Mouse (Mus musculus): ENCODE data around the gene Slc41a2. TPM values are rescaled to one million over a fixed set of nuclear protein-coding genes. Genes with fewer than 3 reads are reported as not detected.
A peak's percentile ranks its signal among the peaks of the same experiment; 100 is the strongest.
"Not testable (repeated sequence)": the region's sequence is repeated elsewhere in the genome, so short reads cannot be mapped to it uniquely, and the experiment has no call there.

Gene Slc41a2
- polyA plus RNA-seq, 1 experiment from 2014 or later, result 0.25 TPM

DNA sequence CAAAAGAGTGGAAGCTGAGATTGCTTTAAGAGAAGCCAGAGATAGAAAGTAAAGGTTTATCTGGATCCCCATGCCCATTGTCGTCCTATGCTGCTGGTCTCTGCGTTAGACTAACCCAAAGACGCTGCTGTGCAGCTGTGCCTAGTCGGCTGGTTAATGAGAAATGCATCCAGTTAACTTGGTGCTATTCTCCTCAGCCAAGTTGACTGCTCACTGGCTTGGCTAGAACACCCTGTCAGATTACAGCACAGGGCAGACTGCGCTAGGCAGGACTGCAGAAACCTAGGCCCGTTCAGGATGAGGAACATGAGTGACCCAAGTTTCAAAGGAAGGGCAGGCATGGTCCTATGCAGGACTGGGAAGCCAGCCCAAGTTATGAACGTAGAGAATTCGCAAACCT, 25.8 kb upstream of the Slc41a2 start:
- Histone ChIP-seq H3K9me3 (replicated peaks) (no peaks in the 10 kb centered on the region), H3K27ac (no peak overlapping the region), H3K36me3 (peaks cover 62% of the 10 kb centered on the region), H3K4me1 (peaks cover 10% of the 10 kb centered on the region), H3K27me3 (ENCODE audit: low read depth, poor library complexity, severe bottlenecking) (no peaks in the 10 kb centered on the region), H3K4me3 (no peak overlapping the region)
- WGBS, result 93% methylated on average over 8 of the region's 8 CpGs
- DNase-seq (ENCODE audit: low spot score), result no peak

DNA sequence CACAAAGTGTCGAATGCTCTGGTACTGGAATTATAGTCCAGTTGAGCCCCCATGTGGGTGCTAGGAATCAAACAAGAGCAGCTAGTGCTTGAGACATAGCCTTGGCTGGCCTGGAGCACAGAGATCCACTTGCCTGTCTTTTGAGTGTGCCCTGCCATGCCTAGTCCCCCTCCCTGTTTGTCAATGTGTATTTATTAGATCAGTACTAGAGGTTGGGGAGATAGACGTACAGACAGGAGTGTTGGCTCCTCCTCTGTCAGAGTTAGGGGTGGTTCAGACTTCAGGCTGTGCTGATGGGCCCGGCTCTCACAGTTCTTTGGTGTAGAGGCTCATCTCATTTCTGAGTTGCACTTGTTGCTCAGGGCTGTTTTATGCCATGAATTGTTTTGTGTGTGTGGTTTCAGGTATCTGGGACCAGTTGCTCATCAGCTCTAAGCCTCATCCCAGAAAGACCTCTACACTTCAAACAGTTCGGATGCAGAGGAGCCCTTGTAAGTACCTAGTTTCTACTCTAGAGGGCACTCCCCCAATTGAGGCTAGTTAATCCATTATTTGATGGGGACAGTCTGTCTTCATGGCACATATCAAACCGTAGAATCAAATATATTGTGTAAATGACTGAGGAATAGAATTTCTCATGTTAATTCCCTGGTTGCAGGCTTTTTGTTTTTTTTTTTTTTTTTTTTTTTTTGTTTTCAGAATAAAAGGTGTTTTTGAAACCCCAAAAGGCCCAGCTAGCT, 24.1 kb upstream of the Slc41a2 start:
- H3K9me3 ChIP-seq (replicated peaks), result no peaks in the 10 kb centered on the region
- H3K4me1 ChIP-seq, result peaks cover 10% of the 10 kb centered on the region
- peak overlapping the region; percentile 99 for H3K4me3 ChIP-seq
- no peaks in the 10 kb centered on the region for H3K27me3 ChIP-seq (ENCODE audit: low read depth, poor library complexity, severe bottlenecking)
- H3K27ac ChIP-seq, result no peak overlapping the region
- H3K36me3 ChIP-seq, result peaks cover 46% of the 10 kb centered on the region
- 67% methylated on average over 5 of the region's 5 CpGs for WGBS
- no peak for DNase-seq (ENCODE audit: low spot score)

DNA sequence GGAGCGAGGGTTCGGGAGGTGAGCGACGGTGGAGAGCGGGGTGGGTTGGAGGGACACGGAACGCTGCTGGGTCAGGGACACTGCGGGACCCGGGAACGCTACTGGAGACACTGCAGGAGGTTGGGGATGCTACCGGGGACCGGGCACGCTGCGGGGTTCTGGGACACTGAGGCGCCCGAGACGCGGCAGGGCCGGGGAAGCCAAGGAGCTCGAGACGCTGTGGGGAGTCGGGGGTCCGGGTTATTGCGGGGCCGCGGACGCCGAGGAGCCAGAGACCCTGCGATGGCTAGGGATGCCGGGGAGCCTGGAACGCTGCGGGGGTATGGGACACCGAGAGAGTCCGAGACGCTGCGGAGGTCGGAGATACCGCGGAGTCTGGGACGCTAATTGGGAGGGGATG, 22.7 kb upstream of the Slc41a2 start:
- Histone ChIP-seq H3K9me3 (replicated peaks) (no peaks in the 10 kb centered on the region), H3K4me1 (peaks cover 10% of the 10 kb centered on the region), H3K27ac (peak overlapping the region; percentile 89), H3K27me3 (ENCODE audit: low read depth, poor library complexity, severe bottlenecking) (no peaks in the 10 kb centered on the region), H3K4me3 (peak overlapping the region; percentile 99), H3K36me3 (peaks cover 31% of the 10 kb centered on the region)
- under 1% methylated on average over 40 of the region's 40 CpGs for WGBS
- DNase-seq (ENCODE audit: low spot score), result no peak

DNA sequence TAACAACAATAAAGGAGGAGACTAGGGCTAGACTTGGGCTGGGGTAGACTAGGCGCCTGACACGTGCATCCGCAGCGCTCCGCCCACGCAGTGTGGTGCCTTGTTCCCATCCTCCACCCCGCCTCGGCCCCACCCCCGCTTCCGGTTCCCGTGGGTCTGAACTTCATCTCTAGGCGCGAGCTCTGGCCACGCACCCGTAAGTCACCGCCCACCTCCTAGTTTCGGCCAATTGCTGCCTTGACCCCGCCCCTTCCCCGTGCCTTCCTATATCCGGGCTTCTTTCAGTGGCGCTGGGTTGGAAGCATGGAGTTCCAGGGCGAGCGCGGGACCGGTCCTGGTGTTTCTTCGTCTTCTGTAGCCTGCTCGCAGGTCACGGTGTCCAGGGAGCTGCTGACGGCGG, 22.3 kb upstream of the Slc41a2 start, which contains the start of gene D10Wsu102e:
TSS of gene D10Wsu102e (plus strand) at position 266 of the 400 bp plus-strand sequence.
- peak; percentile 98 for DNase-seq (ENCODE audit: low spot score)
- WGBS, result under 1% methylated on average over 30 of the region's 30 CpGs
- peaks cover 27% of the 10 kb centered on the region for H3K36me3 ChIP-seq
- peak within 1 kb of the TSS; percentile 99 for H3K4me3 ChIP-seq
- no peaks in the 10 kb centered on the region for H3K27me3 ChIP-seq (ENCODE audit: low read depth, poor library complexity, severe bottlenecking)
- peaks cover 10% of the 10 kb centered on the region for H3K4me1 ChIP-seq
- H3K27ac ChIP-seq, result peak within 1 kb of the TSS; percentile 89
- no peaks in the 10 kb centered on the region for H3K9me3 ChIP-seq (replicated peaks)

DNA sequence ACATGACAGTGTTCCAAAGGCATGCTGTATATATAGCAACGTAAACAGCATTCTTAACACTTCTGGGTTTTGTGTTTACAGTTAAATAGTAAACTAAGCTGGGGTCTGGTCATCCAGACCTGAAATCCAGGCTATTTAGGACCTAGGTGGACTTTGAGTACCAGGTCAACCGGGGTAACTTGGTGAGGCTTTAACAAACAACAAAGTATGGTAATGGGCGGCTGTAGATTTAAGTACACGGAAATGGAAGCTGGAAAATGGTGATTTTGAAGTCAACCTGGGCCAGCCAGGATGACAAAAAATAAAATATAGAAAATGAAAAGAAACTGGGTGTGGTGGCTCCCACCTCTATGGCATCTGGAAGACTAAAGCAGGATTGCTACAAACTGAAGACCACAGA, 21.8 kb upstream of the Slc41a2 start:
- DNase-seq (ENCODE audit: low spot score), result no peak
- peak overlapping the region; percentile 99 for H3K4me3 ChIP-seq
- H3K27me3 ChIP-seq (ENCODE audit: low read depth, poor library complexity, severe bottlenecking), result no peaks in the 10 kb centered on the region
- H3K27ac ChIP-seq, result peak overlapping the region; percentile 89
- peaks cover 10% of the 10 kb centered on the region for H3K4me1 ChIP-seq
- H3K36me3 ChIP-seq, result peaks cover 22% of the 10 kb centered on the region
- 78% methylated on average over 4 of the region's 4 CpGs for WGBS
- no peaks in the 10 kb centered on the region for H3K9me3 ChIP-seq (replicated peaks)

DNA sequence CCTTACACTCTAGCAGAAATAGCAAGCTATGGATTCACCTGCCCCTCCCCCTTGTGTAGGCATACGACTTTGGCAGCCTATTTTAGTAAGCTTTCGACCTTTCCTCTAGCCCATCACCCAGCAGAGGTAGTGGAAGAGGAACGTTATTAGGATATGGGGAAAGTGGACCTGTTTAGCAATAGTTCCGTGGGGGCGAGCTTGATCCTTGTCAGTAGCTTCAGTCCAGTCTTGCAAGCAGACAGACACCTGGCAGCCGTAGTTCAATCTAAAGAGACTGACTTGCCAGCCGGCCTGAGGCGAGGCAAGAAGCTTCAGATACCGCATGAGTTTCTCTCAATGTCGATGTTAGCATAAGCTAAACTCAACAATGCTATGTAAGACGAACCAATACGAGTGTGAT, 18.7 kb upstream of the Slc41a2 start:
- no peaks in the 10 kb centered on the region for H3K36me3 ChIP-seq
- no peak overlapping the region for H3K27ac ChIP-seq
- H3K4me3 ChIP-seq, result no peak overlapping the region
- 84% methylated on average over 12 of the region's 12 CpGs for WGBS
- no peaks in the 10 kb centered on the region for H3K9me3 ChIP-seq (replicated peaks)
- H3K27me3 ChIP-seq (ENCODE audit: low read depth, poor library complexity, severe bottlenecking), result no peaks in the 10 kb centered on the region
- H3K4me1 ChIP-seq, result peaks cover 5% of the 10 kb centered on the region
- DNase-seq (ENCODE audit: low spot score), result no peak

DNA sequence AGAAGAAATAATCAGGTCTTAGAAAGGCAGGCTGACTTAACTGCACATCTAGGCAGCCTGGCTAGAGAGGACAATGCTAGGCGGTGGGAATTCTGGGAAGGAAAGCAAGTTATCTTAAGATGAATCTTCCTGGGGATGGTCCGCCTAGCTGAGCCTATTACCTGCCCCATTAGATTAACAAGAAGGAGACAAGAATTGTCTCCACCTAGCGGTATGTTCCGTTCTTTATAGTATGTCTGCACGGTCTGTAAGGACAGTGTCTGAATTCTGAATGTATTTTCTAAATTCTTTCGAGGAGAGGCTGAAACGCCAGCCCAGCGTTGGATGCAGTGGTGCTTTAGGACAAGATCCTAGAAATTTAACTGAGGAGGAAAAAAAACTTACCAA, 16.6 kb upstream of the Slc41a2 start:
- Histone ChIP-seq H3K4me1 (no peaks in the 10 kb centered on the region; the same call in 1 of the 2 replicates), H3K27ac (no peak overlapping the region), H3K4me3 (no peak overlapping the region), H3K9me3 (replicated peaks) (no peaks in the 10 kb centered on the region), H3K36me3 (no peaks in the 10 kb centered on the region), H3K27me3 (ENCODE audit: low read depth, poor library complexity, severe bottlenecking) (no peaks in the 10 kb centered on the region)
- DNase-seq (ENCODE audit: low spot score), result no peak
- 79% methylated on average over 8 of the region's 8 CpGs for WGBS

- Histone ChIP-seq H3K4me3 (no peak overlapping the region), H3K36me3 (no peaks in the 10 kb centered on the region), H3K27me3 (ENCODE audit: low read depth, poor library complexity, severe bottlenecking) (no peaks in the 10 kb centered on the region), H3K27ac (no peak overlapping the region), H3K4me1 (no peaks in the 10 kb centered on the region), H3K9me3 (replicated peaks) (no peaks in the 10 kb centered on the region)
- WGBS, result 61% methylated on average over 14 of the region's 14 CpGs
- DNase-seq (ENCODE audit: low spot score), result no peak
Observed at GRCm38 (mm10) chr10:83353680-83354332, 16.1 kb upstream of the Slc41a2 start.

- H3K4me1 ChIP-seq; DNase-seq (ENCODE audit: low spot score); H3K27me3 ChIP-seq (ENCODE audit: low read depth, poor library complexity, severe bottlenecking); H3K9me3 ChIP-seq (replicated peaks); H3K27ac ChIP-seq; H3K36me3 ChIP-seq; H3K4me3 ChIP-seq: not testable (repeated sequence)
- WGBS, result 84% methylated on average over 4 of the region's 4 CpGs
Observed at GRCm38 (mm10) chr10:83351779-83352178, 14.1 kb upstream of the Slc41a2 start.

DNA sequence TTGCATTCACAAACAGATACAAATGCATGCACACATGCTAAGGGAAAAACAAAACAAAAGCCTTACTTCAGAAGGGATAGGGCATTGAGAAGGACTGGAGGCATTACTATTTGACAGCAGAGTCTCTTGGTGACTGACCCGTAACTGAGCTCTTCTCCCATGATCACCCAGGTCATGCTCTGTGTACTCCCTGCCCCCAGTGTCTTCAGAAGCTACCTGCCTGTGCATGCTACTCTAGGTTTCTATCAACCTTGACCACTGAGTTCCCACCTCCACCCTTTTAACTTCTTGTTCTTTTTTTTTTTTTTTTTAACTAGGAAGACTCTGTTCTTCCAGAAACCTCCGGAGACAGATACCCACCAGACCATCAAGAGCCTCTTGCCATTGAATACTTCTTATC, 13.0 kb upstream of the Slc41a2 start:
- no peaks in the 10 kb centered on the region for H3K36me3 ChIP-seq
- 95% methylated on average over 2 of the region's 2 CpGs for WGBS
- no peak for DNase-seq (ENCODE audit: low spot score)
- H3K27ac ChIP-seq, result no peak overlapping the region
- H3K9me3 ChIP-seq (replicated peaks), result no peaks in the 10 kb centered on the region
- no peak overlapping the region for H3K4me3 ChIP-seq
- H3K27me3 ChIP-seq (ENCODE audit: low read depth, poor library complexity, severe bottlenecking), result no peaks in the 10 kb centered on the region
- no peaks in the 10 kb centered on the region for H3K4me1 ChIP-seq

- Histone ChIP-seq H3K4me3 (no peak overlapping the region), H3K36me3 (no peaks in the 10 kb centered on the region), H3K4me1 (no peaks in the 10 kb centered on the region), H3K9me3 (replicated peaks) (no peaks in the 10 kb centered on the region), H3K27ac (no peak overlapping the region), H3K27me3 (ENCODE audit: low read depth, poor library complexity, severe bottlenecking) (no peaks in the 10 kb centered on the region)
- no peak for DNase-seq (ENCODE audit: low spot score)
- WGBS, result 41% methylated on average over 7 of the region's 7 CpGs
Observed at GRCm38 (mm10) chr10:83347494-83347893, 9.8 kb upstream of the Slc41a2 start.

DNA sequence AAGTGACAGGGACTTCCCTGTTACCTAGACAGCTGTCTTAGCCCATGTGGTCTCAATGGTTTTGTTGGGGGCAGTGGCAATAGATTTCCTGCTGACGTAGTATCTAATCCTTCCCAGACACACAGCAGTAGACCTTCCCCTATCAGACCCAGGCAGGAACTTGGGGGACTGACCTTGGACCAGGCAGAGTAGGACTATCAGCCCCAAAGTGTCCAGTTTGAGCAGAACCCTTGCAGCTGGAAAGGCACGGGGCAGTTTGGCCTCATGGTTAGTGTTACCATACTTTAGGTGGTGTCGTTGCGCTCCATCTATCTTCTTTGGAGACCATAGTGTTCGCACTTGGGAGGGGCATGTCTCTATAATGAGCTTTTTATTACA, 8.7 kb upstream of the Slc41a2 start:
- DNase-seq (ENCODE audit: low spot score), result no peak
- no peak overlapping the region for H3K4me3 ChIP-seq
- no peaks in the 10 kb centered on the region for H3K27me3 ChIP-seq (ENCODE audit: low read depth, poor library complexity, severe bottlenecking)
- no peaks in the 10 kb centered on the region for H3K4me1 ChIP-seq
- H3K9me3 ChIP-seq (replicated peaks), result no peaks in the 10 kb centered on the region
- no peak overlapping the region for H3K27ac ChIP-seq
- H3K36me3 ChIP-seq, result no peaks in the 10 kb centered on the region
- WGBS, result 83% methylated on average over 5 of the region's 5 CpGs

DNA sequence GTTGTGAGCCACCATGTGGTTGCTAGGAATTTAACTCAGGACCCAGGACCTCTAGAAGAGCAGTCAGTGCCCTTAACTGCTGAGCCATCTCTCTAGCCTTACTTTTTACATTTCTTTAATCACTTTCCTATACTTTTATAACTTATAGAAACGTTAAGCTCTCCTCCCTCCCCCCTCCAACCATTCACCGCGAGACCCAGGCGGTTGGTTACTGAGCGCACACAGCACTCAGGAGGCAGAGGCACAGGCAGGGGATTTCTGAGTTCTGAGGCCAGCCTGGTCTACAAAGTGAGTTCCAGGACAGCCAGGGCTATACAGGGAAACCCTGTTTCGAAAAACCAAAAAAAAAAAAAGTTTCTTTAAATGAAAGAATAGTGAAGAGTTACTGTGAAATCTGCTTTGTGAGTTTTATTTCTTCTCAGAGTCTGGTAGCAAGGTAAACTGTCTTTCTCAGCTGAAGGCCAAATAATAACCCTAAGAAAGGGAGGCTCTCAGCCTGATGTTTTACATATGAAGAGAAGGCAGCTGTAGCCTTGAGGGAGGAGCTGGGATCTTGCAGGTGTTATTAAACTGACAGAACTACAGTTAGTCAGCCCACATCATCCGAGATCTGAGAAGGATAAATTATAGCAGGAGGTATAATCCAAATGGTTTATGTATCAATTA, 8.1 kb upstream of the Slc41a2 start:
- Histone ChIP-seq H3K4me3 (no peak overlapping the region), H3K27ac (no peak overlapping the region), H3K9me3 (replicated peaks) (no peaks in the 10 kb centered on the region), H3K4me1 (no peaks in the 10 kb centered on the region), H3K36me3 (no peaks in the 10 kb centered on the region), H3K27me3 (ENCODE audit: low read depth, poor library complexity, severe bottlenecking) (no peaks in the 10 kb centered on the region)
- WGBS, result 43% methylated on average over 7 of the region's 7 CpGs
- no peak for DNase-seq (ENCODE audit: low spot score)

All from limb, embryonic 10.5 days (tissue).